In genomic region chr16:89985702-89986481, GRCm38 (mm10) we compare ENCODE assay signal across 9 mouse cellular contexts.
DNase-seq lines count a peak whose midpoint lies in the region; ATAC-seq and TF ChIP-seq lines count a peak whose summit lies in the region.
"Had no signal": no experiment of that assay in that cellular context is flagged by ENCODE, and none has a peak within 500 bp of the region (broad histone marks: within the 10 kb centered on the region; RNA-seq: fewer than 3 reads in every experiment).

No protein-coding gene starts in this region.

- WGBS in midbrain, embryonic 11.5 days, result 78% methylated on average over 20 of the region's 20 CpGs
- WGBS in midbrain, postnatal 0 days, result 69% methylated on average over 20 of the region's 20 CpGs
- 51% methylated on average over 20 of the region's 20 CpGs for WGBS in olfactory bulb, adult 2 months

- DNase-seq in midbrain, embryonic 11.5 days (ENCODE audit: low spot score, missing footprints), result peak; percentile 83
- DNase-seq in midbrain, postnatal 0 days (ENCODE audit: low spot score), result no peak
- DNase-seq in adrenal gland, postnatal 14 days, result peak; percentile 64
- peak; percentile 23 to 30 for DNase-seq in heart, postnatal 10 days
- DNase-seq in gastrocnemius, postnatal 25 days, result no peak
- no peak for DNase-seq in adipocyte (ENCODE audit: low spot score)
- no peak for DNase-seq in cerebellum, adult 11 months

- intact Hi-C loops in heart, postnatal 10 days (cut with DNase I), result no loop called here

- H3K4me3 ChIP-seq in midbrain, embryonic 11.5 days (ENCODE audit: low read depth, low read length), result no peak overlapping the region
- H3K4me3 ChIP-seq in midbrain, postnatal 0 days (ENCODE audit: low read depth, low read length), result no peak overlapping the region
- H3K4me3 ChIP-seq in olfactory bulb, adult 2 months (ENCODE audit: insufficient read depth, low read depth, low read length), result no peak overlapping the region
- H3K4me3 ChIP-seq: lung, embryonic 15.5 days had no signal

- TF ChIP-seq POLR2A in olfactory bulb, adult 2 months (IDR thresholded peaks at IDR 0.05; ENCODE audit: insufficient read depth, low read depth, low read length), result no peak

- ATAC-seq in midbrain, embryonic 11.5 days (ENCODE audit: low FRiP score), result no peak
- ATAC-seq in midbrain, postnatal 0 days (ENCODE audit: low FRiP score), result no peak

- no peak overlapping the region for H3K27ac ChIP-seq in midbrain, embryonic 11.5 days (ENCODE audit: low read depth, low read length)
- H3K27ac ChIP-seq in midbrain, postnatal 0 days (ENCODE audit: low read depth, low read length), result no peak overlapping the region
- H3K27ac ChIP-seq in olfactory bulb, adult 2 months (ENCODE audit: insufficient read depth, low read depth, low read length), result peak overlapping the region; percentile 22
- H3K27ac ChIP-seq: lung, embryonic 15.5 days had no signal

- H3K36me3 ChIP-seq in midbrain, embryonic 11.5 days (ENCODE audit: control insufficient read depth, insufficient read depth, low read length), result no peaks in the 10 kb centered on the region
- H3K36me3 ChIP-seq in midbrain, postnatal 0 days (ENCODE audit: insufficient read depth, low read length), result no peaks in the 10 kb centered on the region
- H3K36me3 ChIP-seq: lung, embryonic 15.5 days had no signal

- no peaks in the 10 kb centered on the region for H3K9me3 ChIP-seq in midbrain, embryonic 11.5 days (ENCODE audit: control insufficient read depth, low read length)
- no peaks in the 10 kb centered on the region for H3K9me3 ChIP-seq in midbrain, postnatal 0 days (ENCODE audit: low read length)
- H3K9me3 ChIP-seq: lung, embryonic 15.5 days had no signal

- no peak for TF ChIP-seq CTCF in midbrain, postnatal 0 days (IDR thresholded peaks at IDR 0.05)
- no peak for TF ChIP-seq CTCF in olfactory bulb, adult 2 months (IDR thresholded peaks at IDR 0.05; ENCODE audit: insufficient read depth, low read depth, low read length)

- no peak overlapping the region for H3K9ac ChIP-seq in midbrain, embryonic 11.5 days (ENCODE audit: low read length)
- H3K9ac ChIP-seq in midbrain, postnatal 0 days (replicated peaks; ENCODE audit: low read length, poor library complexity, severe bottlenecking), result no peak overlapping the region
- H3K9ac ChIP-seq: lung, embryonic 15.5 days had no signal

- H3K27me3 ChIP-seq in midbrain, embryonic 11.5 days (ENCODE audit: control insufficient read depth, insufficient read depth, low read length), result no peaks in the 10 kb centered on the region
- H3K27me3 ChIP-seq in midbrain, postnatal 0 days (ENCODE audit: insufficient read depth, low read length), result no peaks in the 10 kb centered on the region
- H3K27me3 ChIP-seq: lung, embryonic 15.5 days had no signal

- peaks cover 4% of the 10 kb centered on the region; the same call in 1 of the 2 replicates for H3K4me1 ChIP-seq in midbrain, embryonic 11.5 days (ENCODE audit: control insufficient read depth, insufficient read depth, low read length)
- no peaks in the 10 kb centered on the region for H3K4me1 ChIP-seq in midbrain, postnatal 0 days (ENCODE audit: insufficient read depth, low read length)
- H3K4me1 ChIP-seq in olfactory bulb, adult 2 months (ENCODE audit: control insufficient read depth, insufficient read depth, low read length), result peaks cover 28% of the 10 kb centered on the region

- H3K4me2 ChIP-seq in midbrain, embryonic 11.5 days, result no peak overlapping the region
- H3K4me2 ChIP-seq in midbrain, postnatal 0 days (ENCODE audit: low read depth, low read length, poor library complexity, severe bottlenecking), result no peak overlapping the region
- H3K4me2 ChIP-seq: lung, embryonic 15.5 days had no signal

Comparison
In these comparisons a context has a peak if more than half of its experiments do, and no peak if none do; other contexts are left out.
1. DNase-seq: peak in midbrain, embryonic 11.5 days (single experiment), adrenal gland, postnatal 14 days (single experiment) and heart, postnatal 10 days (2 of 2); none in midbrain, postnatal 0 days (single experiment), gastrocnemius, postnatal 25 days (single experiment), adipocyte (single experiment) and cerebellum, adult 11 months (single experiment).